In the genomic region with DNA sequence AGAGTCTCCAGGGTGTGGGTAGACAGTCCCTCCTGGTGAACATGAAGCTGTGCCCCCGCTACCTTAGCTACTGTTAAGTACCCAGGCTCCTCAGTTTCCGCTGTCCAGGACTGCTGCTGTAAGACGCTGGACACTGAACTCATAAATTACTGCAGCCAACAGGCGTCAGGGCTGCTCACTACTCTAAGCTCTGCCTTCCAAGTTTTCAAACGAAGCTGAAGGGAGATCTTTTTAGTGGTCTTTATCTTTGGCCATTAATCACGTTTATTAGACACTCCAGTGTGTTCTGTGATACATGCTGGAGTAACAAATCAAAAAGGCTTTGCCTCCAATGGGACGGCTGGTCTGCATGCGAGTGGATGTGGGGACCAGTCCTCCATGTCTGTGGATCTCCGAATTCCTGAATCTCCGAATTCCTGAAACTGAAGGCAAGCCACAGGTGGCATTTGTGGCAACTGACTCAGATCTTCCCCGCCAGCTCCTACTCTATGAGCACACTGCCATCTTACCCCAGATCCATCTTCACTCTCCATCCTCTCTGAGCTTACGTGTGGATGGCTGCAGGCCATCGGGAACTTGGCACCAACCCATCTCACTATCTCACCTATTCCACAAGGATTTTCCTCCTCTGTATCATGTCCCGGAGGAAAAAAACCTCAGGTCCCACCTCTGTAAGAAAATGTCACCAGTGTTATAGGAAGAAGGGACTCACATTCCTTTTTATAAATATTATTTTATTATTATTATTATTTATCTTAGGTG, we compare ENCODE assay signal across 17 mouse cellular contexts. TPM values are rescaled to one million over a fixed set of nuclear protein-coding genes. Genes with fewer than 3 reads are reported as not detected.
DNase-seq lines count a peak whose midpoint lies in the region; ATAC-seq lines count a peak whose summit lies in the region.
"Had no signal": no experiment of that assay in that cellular context is flagged by ENCODE, and none has a peak within 500 bp of the region (broad histone marks: within the 10 kb centered on the region; RNA-seq: fewer than 3 reads in every experiment).

No protein-coding gene starts in this region.

- H3K27me3 ChIP-seq in kidney, embryonic 15.5 days: no peaks in the 10 kb centered on the region
- H3K27me3 ChIP-seq in embryonic facial prominence, embryonic 14.5 days (replicated peaks; ENCODE audit: control insufficient read depth, insufficient read depth, low read length): no peaks in the 10 kb centered on the region
- H3K27me3 ChIP-seq in neural tube, embryonic 13.5 days: no peaks in the 10 kb centered on the region
- H3K27me3 ChIP-seq: CH12.LX; heart, embryonic 15.5 days; hindbrain, embryonic 13.5 days; Patski had no signal

- H3K27ac ChIP-seq in kidney, embryonic 15.5 days: peak overlapping the region; percentile 71
- peak overlapping the region; percentile 78 for H3K27ac ChIP-seq in embryonic facial prominence, embryonic 14.5 days (replicated peaks; ENCODE audit: low read depth, low read length)
- H3K27ac ChIP-seq in neural tube, embryonic 13.5 days (replicated peaks): no peak overlapping the region; the same call in 1 of the 2 replicates
- H3K27ac ChIP-seq: heart, embryonic 15.5 days; hindbrain, embryonic 13.5 days had no signal

- no peaks in the 10 kb centered on the region for H3K9me3 ChIP-seq in kidney, embryonic 15.5 days (replicated peaks)
- no peaks in the 10 kb centered on the region for H3K9me3 ChIP-seq in embryonic facial prominence, embryonic 14.5 days (ENCODE audit: control insufficient read depth, low read length)
- no peaks in the 10 kb centered on the region for H3K9me3 ChIP-seq in neural tube, embryonic 13.5 days
- H3K9me3 ChIP-seq: heart, embryonic 15.5 days; hindbrain, embryonic 13.5 days had no signal

- peak; percentile 16 to 53 for DNase-seq in adrenal gland, adult (ENCODE audit: inconsistent age in 2 of 2, low spot score in 1 of 2)
- DNase-seq in adrenal gland, postnatal 14 days: no peak
- DNase-seq in kidney, adult 9 months: no peak
- no peak for DNase-seq in embryonic facial prominence, embryonic 14.5 days (ENCODE audit: low spot score)
- DNase-seq in urinary bladder, postnatal 4 days (ENCODE audit: low spot score in 2 of 2): no peak
- DNase-seq in adrenal gland, postnatal 4 days (ENCODE audit: low spot score in 2 of 2): no peak
- DNase-seq: gastrocnemius, postnatal 25 days; kidney, postnatal 14 days; liver; lung, adult 2 months; right cerebral cortex, postnatal 25 days had no signal

- H3K9ac ChIP-seq in kidney, embryonic 15.5 days: no peak overlapping the region
- H3K9ac ChIP-seq in embryonic facial prominence, embryonic 14.5 days (ENCODE audit: low read depth, low read length): no peak overlapping the region
- no peak overlapping the region for H3K9ac ChIP-seq in neural tube, embryonic 13.5 days
- H3K9ac ChIP-seq: heart, embryonic 15.5 days; hindbrain, embryonic 13.5 days had no signal

- H3K4me3 ChIP-seq in kidney, embryonic 15.5 days (replicated peaks): no peak overlapping the region
- no peak overlapping the region for H3K4me3 ChIP-seq in embryonic facial prominence, embryonic 14.5 days (ENCODE audit: low read depth, low read length)
- H3K4me3 ChIP-seq in neural tube, embryonic 13.5 days: no peak overlapping the region
- H3K4me3 ChIP-seq: heart, embryonic 15.5 days; hindbrain, embryonic 13.5 days had no signal

- H3K36me3 ChIP-seq in kidney, embryonic 15.5 days: no peaks in the 10 kb centered on the region
- no peaks in the 10 kb centered on the region for H3K36me3 ChIP-seq in embryonic facial prominence, embryonic 14.5 days (ENCODE audit: control insufficient read depth, insufficient read depth, low read length)
- no peaks in the 10 kb centered on the region for H3K36me3 ChIP-seq in neural tube, embryonic 13.5 days
- H3K36me3 ChIP-seq: heart, embryonic 15.5 days; hindbrain, embryonic 13.5 days had no signal

- ATAC-seq in kidney, embryonic 15.5 days (replicated peaks; ENCODE audit: low FRiP score): peak; percentile 80
- no peak for ATAC-seq in embryonic facial prominence, embryonic 14.5 days (ENCODE audit: low read depth)
- ATAC-seq in neural tube, embryonic 13.5 days (ENCODE audit: low read depth): peak; percentile 12; the same call in 1 of the 2 replicates
- ATAC-seq: Patski had no signal

- H3K4me1 ChIP-seq in kidney, embryonic 15.5 days: peaks cover 59% of the 10 kb centered on the region
- H3K4me1 ChIP-seq in embryonic facial prominence, embryonic 14.5 days (ENCODE audit: control insufficient read depth, insufficient read depth, low read length): peaks cover 61% of the 10 kb centered on the region
- H3K4me1 ChIP-seq in neural tube, embryonic 13.5 days (replicated peaks): peaks cover 43% of the 10 kb centered on the region

- peak overlapping the region; percentile 21; the same call in 1 of the 2 replicates for H3K4me2 ChIP-seq in kidney, embryonic 15.5 days
- 0 out of 2 replicates have a peak overlapping the region, but pooled peaks have one; percentile 1 for H3K4me2 ChIP-seq in embryonic facial prominence, embryonic 14.5 days (ENCODE audit: low read depth, low read length)
- H3K4me2 ChIP-seq in neural tube, embryonic 13.5 days: no peak overlapping the region
- H3K4me2 ChIP-seq: hindbrain, embryonic 13.5 days had no signal

- 44% methylated on average over 14 of the region's 14 CpGs for WGBS in kidney, embryonic 15.5 days
- WGBS in embryonic facial prominence, embryonic 14.5 days: 64% methylated on average over 14 of the region's 14 CpGs
- 40% methylated on average over 14 of the region's 14 CpGs for WGBS in neural tube, embryonic 13.5 days

RNA-seq across cellular contexts. Expression of gene Nxn, which starts 56.9 kb away (rescaled TPM):
- total RNA-seq in adrenal gland, postnatal 14 days (2021): 20.0 and 26.2 TPM in 2 replicates
- polyA plus RNA-seq in kidney, embryonic 15.5 days (2015; fragmentation: Nextera tagmentation; extraction: Ambion mirVana): 30.2 and 33.1 TPM in 2 replicates
- polyA plus RNA-seq in embryonic facial prominence, embryonic 14.5 days (2014; fragmentation: Nextera tagmentation; extraction: Ambion mirVana): 63.8 and 70.2 TPM in 2 replicates
- 36.4 and 38.7 TPM in 2 replicates for polyA plus RNA-seq in neural tube, embryonic 13.5 days (2015; fragmentation: Nextera tagmentation; extraction: Ambion mirVana)
- total RNA-seq in adrenal gland, postnatal 4 days (2021): 10 to 100 TPM; 26.4 to 28.3 TPM

Comparison
In these comparisons a context has a peak if more than half of its experiments do, and no peak if none do; other contexts are left out.
1. DNase-seq: peak in adrenal gland, adult (2 of 2); none in adrenal gland, postnatal 14 days (single experiment), kidney, adult 9 months (single experiment), embryonic facial prominence, embryonic 14.5 days (single experiment), urinary bladder, postnatal 4 days (0 of 2) and adrenal gland, postnatal 4 days (0 of 2).